Comparison of ENCODE assay signal across 10 mouse cellular contexts in the genomic region with DNA sequence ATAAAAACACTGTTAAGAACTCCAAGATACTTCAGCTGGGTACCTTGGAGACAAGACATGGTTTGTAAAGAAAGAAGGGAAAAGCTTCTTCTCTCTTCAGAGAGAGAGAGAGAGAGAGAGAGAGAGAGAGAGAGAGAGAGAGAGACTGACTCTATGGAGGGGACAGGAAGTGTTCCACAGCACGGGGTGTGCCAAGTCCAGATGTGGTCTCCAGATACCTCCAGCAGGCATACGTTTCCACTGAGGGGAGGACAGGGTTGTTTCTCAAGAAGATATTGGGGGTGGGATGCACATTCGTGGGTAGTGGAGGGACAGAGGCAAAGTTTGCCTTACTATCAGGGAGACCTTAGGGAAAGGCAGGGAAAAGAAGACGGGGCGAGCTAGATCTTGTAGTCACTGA. TPM values are rescaled to one million over a fixed set of nuclear protein-coding genes. Genes with fewer than 3 reads are reported as not detected.
DNase-seq lines count a peak whose midpoint lies in the region; ATAC-seq lines count a peak whose summit lies in the region.
"Had no signal": no experiment of that assay in that cellular context is flagged by ENCODE, and none has a peak within 500 bp of the region (broad histone marks: within the 10 kb centered on the region; RNA-seq: fewer than 3 reads in every experiment).

No protein-coding gene starts in this region.

- no peak overlapping the region for H3K9ac ChIP-seq in forebrain, embryonic 15.5 days (replicated peaks)
- H3K9ac ChIP-seq in forebrain, embryonic 16.5 days (replicated peaks; ENCODE audit: low read depth, low read length) = no peak overlapping the region
- no peak overlapping the region for H3K9ac ChIP-seq in neural tube, embryonic 11.5 days (ENCODE audit: low read length)
- no peak overlapping the region for H3K9ac ChIP-seq in neural tube, embryonic 15.5 days (replicated peaks)

- H3K27me3 ChIP-seq in forebrain, embryonic 15.5 days = no peaks in the 10 kb centered on the region
- no peaks in the 10 kb centered on the region for H3K27me3 ChIP-seq in forebrain, embryonic 16.5 days (replicated peaks; ENCODE audit: control insufficient read depth, insufficient read depth, low read length)
- H3K27me3 ChIP-seq in neural tube, embryonic 11.5 days (ENCODE audit: control insufficient read depth, insufficient read depth, low read length) = no peaks in the 10 kb centered on the region
- peaks cover 15% of the 10 kb centered on the region for H3K27me3 ChIP-seq in limb, embryonic 10.5 days (ENCODE audit: low read depth, poor library complexity, severe bottlenecking)
- no peaks in the 10 kb centered on the region for H3K27me3 ChIP-seq in neural tube, embryonic 15.5 days (replicated peaks)

- H3K4me1 ChIP-seq in forebrain, embryonic 15.5 days = peaks cover 32% of the 10 kb centered on the region
- H3K4me1 ChIP-seq in forebrain, embryonic 16.5 days (replicated peaks; ENCODE audit: control insufficient read depth, insufficient read depth, low read length) = peaks cover 28% of the 10 kb centered on the region
- H3K4me1 ChIP-seq in neural tube, embryonic 11.5 days (ENCODE audit: control insufficient read depth, insufficient read depth, low read length) = peaks cover 14% of the 10 kb centered on the region
- H3K4me1 ChIP-seq in limb, embryonic 10.5 days = peaks cover 53% of the 10 kb centered on the region
- peaks cover 43% of the 10 kb centered on the region for H3K4me1 ChIP-seq in neural tube, embryonic 15.5 days

- ATAC-seq in forebrain, embryonic 15.5 days (replicated peaks) = no peak
- no peak for ATAC-seq in forebrain, embryonic 16.5 days
- ATAC-seq in neural tube, embryonic 11.5 days (ENCODE audit: insufficient read depth, low FRiP score, low TSS enrichment) = no peak
- ATAC-seq in neural tube, embryonic 15.5 days (ENCODE audit: low FRiP score) = no peak

- WGBS in forebrain, embryonic 15.5 days = 74% methylated on average over 5 of the region's 5 CpGs
- 64% methylated on average over 5 of the region's 5 CpGs for WGBS in forebrain, embryonic 16.5 days
- WGBS in neural tube, embryonic 11.5 days = 49% methylated on average over 5 of the region's 5 CpGs
- 48% methylated on average over 5 of the region's 5 CpGs for WGBS in limb, embryonic 10.5 days
- WGBS in neural tube, embryonic 15.5 days = 60% methylated on average over 5 of the region's 5 CpGs

- H3K4me3 ChIP-seq in forebrain, embryonic 15.5 days = 0 out of 2 replicates have a peak overlapping the region, but pooled peaks have one; percentile 81
- no peak overlapping the region for H3K4me3 ChIP-seq in forebrain, embryonic 16.5 days (replicated peaks; ENCODE audit: low read length)
- no peak overlapping the region for H3K4me3 ChIP-seq in neural tube, embryonic 11.5 days (ENCODE audit: low read depth, low read length)
- peak overlapping the region; percentile 95 for H3K4me3 ChIP-seq in limb, embryonic 10.5 days
- H3K4me3 ChIP-seq in neural tube, embryonic 15.5 days (replicated peaks) = no peak overlapping the region

- peak overlapping the region; percentile 73; the same call in 1 of the 2 replicates for H3K4me2 ChIP-seq in forebrain, embryonic 15.5 days (replicated peaks)
- H3K4me2 ChIP-seq in forebrain, embryonic 16.5 days (ENCODE audit: low read length) = no peak overlapping the region
- peak overlapping the region; percentile 74; the same call in 1 of the 2 replicates for H3K4me2 ChIP-seq in neural tube, embryonic 11.5 days (ENCODE audit: low read depth)
- H3K4me2 ChIP-seq in neural tube, embryonic 15.5 days = peak overlapping the region; percentile 87

- DNase-seq in neural tube, embryonic 11.5 days (ENCODE audit: low spot score) = no peak
- DNase-seq in neural tube, embryonic 10.5 days (ENCODE audit: extremely low spot score, low spot score) = no peak
- no peak for DNase-seq in limb, embryonic 10.5 days (ENCODE audit: low spot score)
- DNase-seq in cerebellum, adult 18-20 months = no peak
- no peak for DNase-seq in layer of hippocampus, adult 18-20 months (ENCODE audit: low spot score in 2 of 2)
- DNase-seq: adrenal gland, postnatal 14 days had no signal

- H3K36me3 ChIP-seq in forebrain, embryonic 15.5 days = no peaks in the 10 kb centered on the region
- H3K36me3 ChIP-seq in forebrain, embryonic 16.5 days (ENCODE audit: control insufficient read depth, insufficient read depth) = no peaks in the 10 kb centered on the region
- no peaks in the 10 kb centered on the region for H3K36me3 ChIP-seq in neural tube, embryonic 11.5 days (ENCODE audit: control insufficient read depth, insufficient read depth, low read length)
- H3K36me3 ChIP-seq in limb, embryonic 10.5 days = no peaks in the 10 kb centered on the region
- no peaks in the 10 kb centered on the region for H3K36me3 ChIP-seq in neural tube, embryonic 15.5 days
- H3K36me3 ChIP-seq: neural tube, embryonic 12.5 days had no signal

- no peaks in the 10 kb centered on the region for H3K9me3 ChIP-seq in forebrain, embryonic 15.5 days
- H3K9me3 ChIP-seq in forebrain, embryonic 16.5 days (ENCODE audit: control insufficient read depth, low read length) = no peaks in the 10 kb centered on the region
- no peaks in the 10 kb centered on the region for H3K9me3 ChIP-seq in neural tube, embryonic 11.5 days (ENCODE audit: control insufficient read depth, low read length)
- H3K9me3 ChIP-seq in limb, embryonic 10.5 days (replicated peaks) = no peaks in the 10 kb centered on the region
- H3K9me3 ChIP-seq in neural tube, embryonic 15.5 days (replicated peaks) = no peaks in the 10 kb centered on the region
- H3K9me3 ChIP-seq: neural tube, embryonic 12.5 days had no signal

- no peak overlapping the region for H3K27ac ChIP-seq in forebrain, embryonic 15.5 days (replicated peaks)
- H3K27ac ChIP-seq in forebrain, embryonic 16.5 days (ENCODE audit: low read length) = no peak overlapping the region
- no peak overlapping the region for H3K27ac ChIP-seq in neural tube, embryonic 11.5 days (ENCODE audit: low read depth, low read length)
- no peak overlapping the region for H3K27ac ChIP-seq in limb, embryonic 10.5 days
- no peak overlapping the region for H3K27ac ChIP-seq in neural tube, embryonic 15.5 days (replicated peaks)
- H3K27ac ChIP-seq: neural tube, embryonic 12.5 days had no signal

RNA-seq across cellular contexts. Expression of a gene that starts 0.3 kb away (rescaled TPM):
- polyA plus RNA-seq in forebrain, embryonic 15.5 days (2015; fragmentation: Nextera tagmentation; extraction: Ambion mirVana) = 21.6 and 23.1 TPM in 2 replicates
- 23.3 and 25.6 TPM in 2 replicates for polyA plus RNA-seq in forebrain, embryonic 16.5 days (2015; fragmentation: Nextera tagmentation; extraction: Ambion mirVana)
- 21.5 and 21.8 TPM in 2 replicates for polyA plus RNA-seq in neural tube, embryonic 11.5 days (2014; fragmentation: Nextera tagmentation; extraction: Ambion mirVana)
- 18.6 and 22.8 TPM in 2 replicates for polyA plus RNA-seq in limb, embryonic 10.5 days (2016; fragmentation: Nextera tagmentation; extraction: Ambion mirVana)
- polyA plus RNA-seq in neural tube, embryonic 15.5 days (2015; fragmentation: Nextera tagmentation; extraction: Ambion mirVana) = 23.3 and 26.2 TPM in 2 replicates
- total RNA-seq in layer of hippocampus, adult 18-20 months (2021) = 100 to 1,000 TPM; 262 to 269 TPM

RNA-seq across cellular contexts. Expression of a gene that starts 38.7 kb away (rescaled TPM):
- 1.8 and 1.9 TPM in 2 replicates for polyA plus RNA-seq in forebrain, embryonic 15.5 days (2015; fragmentation: Nextera tagmentation; extraction: Ambion mirVana)
- polyA plus RNA-seq in forebrain, embryonic 16.5 days (2015; fragmentation: Nextera tagmentation; extraction: Ambion mirVana) = 1.9 and 2.2 TPM in 2 replicates
- 0.12 and 0.17 TPM in 2 replicates for polyA plus RNA-seq in neural tube, embryonic 11.5 days (2014; fragmentation: Nextera tagmentation; extraction: Ambion mirVana)
- 0.13 and 0.51 TPM in 2 replicates for polyA plus RNA-seq in limb, embryonic 10.5 days (2016; fragmentation: Nextera tagmentation; extraction: Ambion mirVana)
- 1.4 and 1.6 TPM in 2 replicates for polyA plus RNA-seq in neural tube, embryonic 15.5 days (2015; fragmentation: Nextera tagmentation; extraction: Ambion mirVana)
- 100 to 1,000 TPM; 144 to 146 TPM for total RNA-seq in layer of hippocampus, adult 18-20 months (2021)

RNA-seq across cellular contexts. Expression of a gene that starts 38.8 kb away (rescaled TPM):
- polyA plus RNA-seq in forebrain, embryonic 15.5 days (2015; fragmentation: Nextera tagmentation; extraction: Ambion mirVana) = 0.50 TPM in 1 of 2 replicates, not detected in the other
- polyA plus RNA-seq in forebrain, embryonic 16.5 days (2015; fragmentation: Nextera tagmentation; extraction: Ambion mirVana) = not detected in 2 replicates
- polyA plus RNA-seq in neural tube, embryonic 11.5 days (2014; fragmentation: Nextera tagmentation; extraction: Ambion mirVana) = not detected in 2 replicates
- not detected in 2 replicates for polyA plus RNA-seq in limb, embryonic 10.5 days (2016; fragmentation: Nextera tagmentation; extraction: Ambion mirVana)
- 0.27 TPM in 1 of 2 replicates, not detected in the other for polyA plus RNA-seq in neural tube, embryonic 15.5 days (2015; fragmentation: Nextera tagmentation; extraction: Ambion mirVana)
- 1 to 10 TPM; 2.3 to 2.5 TPM for total RNA-seq in layer of hippocampus, adult 18-20 months (2021)
- total RNA-seq: adrenal gland, postnatal 14 days had no signal
- polyA plus RNA-seq: neural tube, embryonic 12.5 days had no signal

RNA-seq across cellular contexts. Expression of a gene that starts 48.4 kb away (rescaled TPM):
- 262 and 280 TPM in 2 replicates for polyA plus RNA-seq in forebrain, embryonic 15.5 days (2015; fragmentation: Nextera tagmentation; extraction: Ambion mirVana)
- 268 and 295 TPM in 2 replicates for polyA plus RNA-seq in forebrain, embryonic 16.5 days (2015; fragmentation: Nextera tagmentation; extraction: Ambion mirVana)
- 95.4 and 108 TPM in 2 replicates for polyA plus RNA-seq in neural tube, embryonic 11.5 days (2014; fragmentation: Nextera tagmentation; extraction: Ambion mirVana)
- 52.0 and 69.4 TPM in 2 replicates for polyA plus RNA-seq in limb, embryonic 10.5 days (2016; fragmentation: Nextera tagmentation; extraction: Ambion mirVana)
- polyA plus RNA-seq in neural tube, embryonic 15.5 days (2015; fragmentation: Nextera tagmentation; extraction: Ambion mirVana) = 275 and 338 TPM in 2 replicates
- 100 to 1,000 TPM; 121 to 127 TPM for total RNA-seq in layer of hippocampus, adult 18-20 months (2021)

RNA-seq across cellular contexts. Expression of a gene that starts 48.5 kb away (rescaled TPM):
- not detected in 2 replicates for polyA plus RNA-seq in forebrain, embryonic 15.5 days (2015; fragmentation: Nextera tagmentation; extraction: Ambion mirVana)
- polyA plus RNA-seq in forebrain, embryonic 16.5 days (2015; fragmentation: Nextera tagmentation; extraction: Ambion mirVana) = not detected in 2 replicates
- polyA plus RNA-seq in neural tube, embryonic 11.5 days (2014; fragmentation: Nextera tagmentation; extraction: Ambion mirVana) = not detected in 2 replicates
- not detected in 2 replicates for polyA plus RNA-seq in limb, embryonic 10.5 days (2016; fragmentation: Nextera tagmentation; extraction: Ambion mirVana)
- not detected in 2 replicates for polyA plus RNA-seq in neural tube, embryonic 15.5 days (2015; fragmentation: Nextera tagmentation; extraction: Ambion mirVana)
- under 1 TPM in 1 of 2 experiments, not detected in 1; 0.62 TPM for total RNA-seq in layer of hippocampus, adult 18-20 months (2021)
- total RNA-seq: adrenal gland, postnatal 14 days had no signal
- polyA plus RNA-seq: neural tube, embryonic 12.5 days had no signal

Comparison
In these comparisons a context has a peak if more than half of its experiments do, and no peak if none do; other contexts are left out.
1. H3K4me3 ChIP-seq: peak in forebrain, embryonic 15.5 days (single experiment) and limb, embryonic 10.5 days (single experiment); none in forebrain, embryonic 16.5 days (single experiment), neural tube, embryonic 11.5 days (single experiment) and neural tube, embryonic 15.5 days (single experiment).